Mouse (Mus musculus) left cerebral cortex, adult 2 months (tissue): Measurements from ENCODE around the gene Nfkbie. TPM values are rescaled to one million over a fixed set of nuclear protein-coding genes. Genes with fewer than 3 reads are reported as not detected.
A peak's percentile ranks its signal among the peaks of the same experiment; 100 is the strongest.

Experiments used
- DNase-seq, 2 experiments: peaks; one replicate each; pipeline ENCODE4 v3.0.0; 2021 to 2022; ENCODE audit warnings: low spot score in 2 of 2, mixed read lengths in 1 of 2; ENCODE audit errors: extremely low spot score in 1 of 2
- H3K27ac ChIP-seq: fragments of 200-600 bp; 2 replicates; pipeline ENCODE4 v1.8.1; 2022
- H3K4me3 ChIP-seq: fragments of 200-600 bp; 2 replicates; pipeline ENCODE4 v1.8.1; 2022
- CTCF ChIP-seq: fragments of 200-600 bp; IDR thresholded peaks from 2 replicates; pipeline ENCODE4 v1.8.1; 2022; ENCODE audit warnings: antibody characterized with exemption, mild to moderate bottlenecking, moderate library complexity
- intact Hi-C: fragments of 180-260 bp; cut with DNase I; formaldehyde crosslinking; loops from one replicate; pipeline ENCODE4 v1.15.1; 2025
- total RNA-seq, 2 experiments: library from RNA; stranded (reverse); gene quantifications; 2 replicates each; pipeline ENCODE4 v1.2.3; 2021

Gene Nfkbie
- total RNA-seq, 2 experiments from 2014 or later: 2.3 to 2.4 TPM

GRCm38 (mm10) chr17:45588370-45588769 is 32.9 kb downstream of the Nfkbie start:
- Histone ChIP-seq H3K4me3 (no peak overlapping the region), H3K27ac (no peak overlapping the region)
- no peak for DNase-seq
- intact Hi-C loops: no loop called here
- no peak for TF ChIP-seq CTCF

DNA sequence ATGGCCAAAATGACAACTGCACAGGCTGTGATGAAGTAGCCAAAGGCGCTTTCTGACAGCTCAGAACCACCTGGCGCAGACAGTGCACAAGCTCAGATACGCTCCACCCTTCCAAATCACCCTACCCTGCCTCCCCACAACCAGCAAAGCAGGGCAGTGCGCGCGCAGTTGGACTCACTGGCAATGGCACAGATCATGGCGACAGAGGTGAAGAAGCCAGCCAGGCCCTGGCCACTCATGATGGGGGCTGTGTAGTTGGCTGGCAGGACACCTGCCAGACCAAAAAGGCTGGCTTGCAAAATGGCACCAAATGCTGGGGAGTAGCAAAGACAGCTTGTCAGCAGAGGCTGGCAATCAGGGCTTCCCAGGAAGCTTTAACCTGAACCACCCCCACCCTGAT is 33.7 kb downstream of the Nfkbie start:
- intact Hi-C loops: no loop called here
- TF ChIP-seq CTCF: no peak
- no peak overlapping the region for H3K27ac ChIP-seq
- no peak overlapping the region for H3K4me3 ChIP-seq
- no peak for DNase-seq

- no peak for DNase-seq
- H3K4me3 ChIP-seq: no peak overlapping the region
- no peak overlapping the region for H3K27ac ChIP-seq
- TF ChIP-seq CTCF: no peak
- intact Hi-C loops: no loop called here
These were observed 34.3 kb downstream of the Nfkbie start for GRCm38 (mm10) chr17:45589844-45590243.

- no peak overlapping the region for H3K4me3 ChIP-seq
- H3K27ac ChIP-seq: no peak overlapping the region
- DNase-seq: no peak
- intact Hi-C loops: no loop called here
- no peak for TF ChIP-seq CTCF
These were observed 34.9 kb downstream of the Nfkbie start for GRCm38 (mm10) chr17:45590410-45590809.

- intact Hi-C loops: no loop called here
- peak overlapping the region; percentile 17; the same call in 1 of the 2 replicates for H3K4me3 ChIP-seq
- DNase-seq: no peak
- no peak for TF ChIP-seq CTCF
- H3K27ac ChIP-seq: peak overlapping the region; percentile 69
These were observed 36.5 kb downstream of the Nfkbie start for GRCm38 (mm10) chr17:45591701-45592605.

DNA sequence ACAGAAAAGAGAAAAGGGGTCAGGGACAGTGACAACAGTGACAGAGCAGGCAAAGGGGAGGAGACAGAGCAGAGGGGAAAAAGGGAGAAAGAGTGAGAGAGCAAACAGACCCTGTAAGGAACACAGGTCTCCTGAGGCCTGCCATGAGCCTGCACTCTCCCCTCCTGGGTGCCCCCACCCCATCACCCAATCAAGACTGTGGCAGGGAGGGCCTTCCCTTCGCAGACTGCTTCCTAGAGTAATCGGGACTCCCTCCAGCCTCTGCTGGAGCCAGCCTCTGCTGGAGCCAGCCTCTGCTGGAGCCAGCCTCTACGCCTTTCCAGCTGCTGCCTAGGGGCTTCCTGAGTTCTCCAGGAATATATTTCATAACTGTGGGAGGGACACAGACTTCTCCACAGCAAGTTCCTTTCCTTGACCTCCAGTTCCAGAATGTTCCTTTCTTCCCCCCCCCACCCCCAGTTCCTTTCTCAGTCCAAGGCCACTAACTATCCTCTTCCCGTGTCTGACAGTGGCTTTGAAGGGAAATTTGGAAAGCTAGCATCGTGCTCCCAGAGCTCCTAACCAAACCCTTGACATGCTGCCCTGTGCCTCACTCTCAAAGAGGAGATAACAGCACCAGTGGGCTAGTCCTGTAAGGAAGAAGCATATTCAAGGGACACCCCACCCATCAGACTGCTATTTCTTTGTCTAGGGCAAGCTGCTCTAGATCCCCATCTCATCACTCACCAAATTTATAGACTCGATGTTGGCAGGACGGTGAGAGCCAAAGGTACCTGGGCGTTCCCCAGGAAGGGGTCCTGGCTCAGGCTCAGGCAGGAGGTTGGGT is 37.3 kb downstream of the Nfkbie start:
- DNase-seq: no peak
- peak overlapping the region; percentile 69 for H3K27ac ChIP-seq
- intact Hi-C loops: no loop called here
- no peak for TF ChIP-seq CTCF
- peak overlapping the region; percentile 17; the same call in 1 of the 2 replicates for H3K4me3 ChIP-seq

DNA sequence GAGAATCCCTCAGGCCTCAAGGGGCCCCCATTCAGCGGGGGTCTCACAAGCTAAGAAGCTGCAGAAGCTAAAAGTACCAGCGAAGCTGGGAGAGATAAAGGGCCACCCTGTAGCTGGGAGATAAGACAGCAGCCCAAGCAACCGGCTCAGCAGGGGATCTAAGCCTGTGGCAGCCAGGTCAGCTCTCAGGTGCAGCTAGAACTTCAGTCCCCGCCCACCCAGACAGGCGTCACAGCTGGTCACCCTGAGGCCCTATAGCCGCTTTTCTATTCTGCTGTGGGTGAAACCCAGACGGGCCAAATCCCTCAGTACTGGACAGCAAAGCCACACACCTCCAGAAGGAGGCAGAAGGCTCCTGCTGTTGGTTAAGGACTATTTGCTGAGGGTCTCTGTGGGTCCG is 38.0 kb downstream of the Nfkbie start:
- no peak overlapping the region for H3K4me3 ChIP-seq
- H3K27ac ChIP-seq: no peak overlapping the region
- no peak for DNase-seq
- intact Hi-C loops: no loop called here
- TF ChIP-seq CTCF: no peak

DNA sequence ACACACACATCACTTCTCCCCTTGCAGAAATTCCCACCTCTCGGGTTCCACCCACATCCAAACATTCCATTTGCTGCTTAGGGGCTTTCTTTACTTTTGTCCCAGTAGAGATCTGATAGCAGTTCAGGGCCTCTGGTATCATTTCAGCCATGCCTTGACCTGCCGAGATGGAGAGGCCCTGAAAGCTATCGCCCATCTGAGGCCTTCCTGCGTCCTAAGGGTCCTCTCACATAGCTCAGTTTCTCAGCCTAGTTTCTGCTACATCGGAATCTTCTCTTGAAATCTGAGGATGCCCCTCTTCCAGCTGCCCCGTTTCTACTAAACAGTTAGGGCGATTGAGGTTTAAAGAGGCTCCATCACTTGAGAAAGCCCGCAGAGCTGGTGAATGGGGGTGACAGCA is 38.7 kb downstream of the Nfkbie start:
- H3K27ac ChIP-seq: no peak overlapping the region
- intact Hi-C loops: no loop called here
- H3K4me3 ChIP-seq: peak overlapping the region; percentile 50; the same call in 1 of the 2 replicates
- TF ChIP-seq CTCF: no peak
- DNase-seq: no peak

GRCm38 (mm10) chr17:45594881-45595735 is 39.6 kb downstream of the Nfkbie start:
- peak overlapping the region; percentile 50 for H3K4me3 ChIP-seq
- H3K27ac ChIP-seq: peak overlapping the region; percentile 54
- no peak for TF ChIP-seq CTCF
- peak; percentile 51 to 61 for DNase-seq
- intact Hi-C loops: no loop called here

GRCm38 (mm10) chr17:45595736-45596390 is 40.4 kb downstream of the Nfkbie start:
- intact Hi-C loops: no loop called here
- Histone ChIP-seq H3K4me3 (peak overlapping the region; percentile 50), H3K27ac (peak overlapping the region; percentile 54; the same call in 1 of the 2 replicates)
- TF ChIP-seq CTCF: no peak
- peak in 1 of 2 experiments; percentile 59 for DNase-seq
